Mouse (Mus musculus) adrenal gland, postnatal 25 days (tissue): Measurements from ENCODE around the gene Rtkn2. TPM values are rescaled to one million over a fixed set of nuclear protein-coding genes. Genes with fewer than 3 reads are reported as not detected.

Experiments
- DNase-seq: peaks from one replicate; pipeline ENCODE4 v3.0.0; 2021; ENCODE audit warnings: mixed read lengths
- total RNA-seq: library from RNA; stranded (reverse); gene quantifications from 2 replicates; pipeline ENCODE4 v1.2.3, GENCODE M21; 2021

The Rtkn2 gene
- total RNA-seq, 1 experiment from 2014 or later, result 0.61 TPM

DNA sequence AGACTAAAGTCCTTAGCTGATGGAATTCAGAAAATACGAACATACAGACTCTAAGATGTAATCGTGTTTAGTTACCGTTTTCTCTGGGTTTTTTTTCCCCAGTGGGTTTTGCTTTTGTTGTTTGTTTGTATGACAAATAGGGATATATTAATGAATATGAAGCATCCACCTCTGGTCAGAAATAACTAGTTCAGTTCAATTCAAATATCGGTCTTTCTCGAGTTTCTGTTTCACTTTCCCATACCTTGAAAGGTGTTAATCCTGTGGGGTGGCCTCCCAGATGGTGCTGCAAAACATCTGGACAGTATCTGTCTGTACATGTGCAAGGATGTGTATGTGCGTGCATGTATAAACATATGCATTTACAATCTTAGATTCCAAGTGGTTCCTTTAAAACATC is 61.0 kb downstream of the Rtkn2 start:
- no peak for DNase-seq

DNA sequence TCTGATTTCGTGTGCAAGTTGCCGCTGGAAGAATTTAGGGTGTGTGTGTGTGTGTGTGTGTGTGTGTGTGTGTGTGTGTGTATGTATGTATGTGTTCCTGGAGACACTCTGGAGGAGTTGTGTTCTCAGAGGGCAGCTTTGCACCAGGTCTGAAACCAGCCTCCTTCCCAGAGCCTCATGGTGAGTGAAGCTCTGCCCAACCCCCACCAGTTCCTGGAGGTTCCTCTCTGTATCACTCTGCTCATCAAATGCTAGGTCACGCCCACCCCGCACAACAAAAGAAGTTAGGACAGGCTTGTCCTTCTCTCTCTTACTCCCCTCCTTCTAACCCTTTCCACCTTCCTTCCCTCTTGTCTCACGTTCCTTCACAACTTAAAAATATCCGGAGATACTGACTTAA is 64.6 kb downstream of the Rtkn2 start:
- no peak for DNase-seq

DNA sequence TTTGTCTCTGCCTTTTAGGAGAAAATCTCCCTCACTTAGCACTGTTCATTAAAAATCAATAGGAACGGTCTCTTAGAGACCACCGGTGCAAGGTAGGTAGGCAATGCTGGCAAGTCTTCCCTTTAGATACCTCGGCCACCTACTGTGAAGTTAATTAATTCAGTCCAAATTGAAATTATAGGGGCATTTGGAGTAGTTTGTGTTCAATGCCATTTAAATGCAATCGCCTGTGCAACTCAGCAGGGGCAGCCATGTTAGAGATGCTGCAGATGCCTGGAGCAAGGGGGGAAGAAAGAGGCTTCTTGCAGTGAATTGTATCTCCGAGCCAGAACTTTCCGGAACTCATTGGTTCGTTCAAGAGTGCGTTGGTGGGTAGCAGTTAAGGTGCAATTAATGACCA is 65.5 kb downstream of the Rtkn2 start:
- DNase-seq, result no peak

DNA sequence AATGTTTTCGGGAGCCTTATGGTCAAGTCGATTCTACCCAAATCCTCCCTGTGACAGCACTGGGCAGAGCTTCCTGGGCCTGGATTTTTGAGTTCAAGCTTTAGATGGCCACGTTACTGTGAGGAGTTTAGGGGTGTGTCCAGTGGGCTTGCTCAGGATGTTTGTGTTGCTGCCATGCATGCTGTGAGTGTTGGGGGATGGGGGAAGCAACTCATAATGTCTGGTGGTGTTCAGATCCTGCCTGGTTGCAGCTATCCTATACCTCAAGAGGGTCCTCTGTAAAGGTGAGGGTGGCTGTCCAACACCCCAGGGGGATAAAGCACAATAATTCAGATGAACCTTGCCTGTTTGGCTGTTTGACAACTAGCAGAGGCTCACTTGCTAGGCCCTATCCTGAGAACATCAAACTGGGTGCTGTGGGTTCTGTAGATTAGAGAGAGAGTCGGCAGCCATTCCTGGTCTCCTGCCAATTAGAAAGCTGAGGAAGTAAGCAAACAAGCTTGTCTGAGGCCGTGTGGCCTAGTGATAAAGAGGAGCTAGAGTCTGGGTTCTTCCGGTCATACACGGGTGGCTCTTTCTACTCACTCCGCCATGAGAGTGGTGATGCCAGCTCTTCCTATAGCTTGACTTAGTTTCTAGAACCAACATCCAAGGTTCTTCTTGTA is 69.4 kb downstream of the Rtkn2 start:
- DNase-seq, result no peak

DNA sequence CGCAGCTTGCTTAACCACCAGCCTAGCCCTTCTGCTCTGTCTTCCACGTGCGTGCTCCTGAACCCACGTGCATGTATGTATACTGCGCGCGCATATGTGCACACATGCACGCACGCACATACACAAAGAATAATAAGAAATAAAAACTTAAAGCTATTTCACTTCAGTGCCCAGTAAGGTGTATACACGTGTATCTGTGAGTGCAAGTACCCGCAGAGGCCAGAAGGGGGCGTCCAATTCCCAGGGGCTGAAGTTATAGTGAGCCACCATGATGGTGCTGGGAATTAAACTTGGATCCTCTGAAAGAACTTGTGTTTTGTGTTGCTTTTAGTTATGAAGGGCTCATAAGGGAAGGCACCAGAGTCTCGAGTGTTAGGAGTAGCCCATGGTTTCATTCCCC is 71.5 kb downstream of the Rtkn2 start:
- no peak for DNase-seq

DNA sequence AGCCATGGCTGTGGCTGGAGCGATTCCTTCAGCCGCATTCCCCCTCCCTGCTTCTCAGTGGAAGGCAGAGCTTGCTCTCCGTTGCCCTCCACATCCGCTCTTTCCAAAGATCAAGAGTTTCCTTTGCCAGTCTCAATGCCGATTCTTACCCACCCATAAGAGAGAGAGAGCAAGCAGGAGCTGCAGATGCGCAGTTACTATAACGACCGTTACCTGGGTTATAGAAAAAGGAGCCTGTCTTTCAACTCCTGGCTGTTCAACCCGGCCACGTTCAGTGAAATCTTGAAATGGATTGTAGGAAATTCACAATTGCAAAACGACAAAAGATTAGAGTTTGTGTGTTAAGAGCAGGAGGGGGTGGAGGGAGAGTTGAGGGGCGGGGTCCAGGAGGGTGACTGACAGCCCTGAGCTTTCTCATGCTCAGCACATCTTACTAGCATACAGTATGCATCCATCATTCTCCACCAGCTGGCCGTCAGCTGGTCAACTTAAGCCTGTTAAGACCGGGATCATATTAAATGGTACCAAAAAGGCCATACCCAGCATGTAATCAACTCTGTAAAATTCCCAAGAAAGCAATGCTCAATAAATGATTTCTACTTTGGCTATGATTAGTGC is 72.1 kb downstream of the Rtkn2 start:
- DNase-seq, result no peak

DNA sequence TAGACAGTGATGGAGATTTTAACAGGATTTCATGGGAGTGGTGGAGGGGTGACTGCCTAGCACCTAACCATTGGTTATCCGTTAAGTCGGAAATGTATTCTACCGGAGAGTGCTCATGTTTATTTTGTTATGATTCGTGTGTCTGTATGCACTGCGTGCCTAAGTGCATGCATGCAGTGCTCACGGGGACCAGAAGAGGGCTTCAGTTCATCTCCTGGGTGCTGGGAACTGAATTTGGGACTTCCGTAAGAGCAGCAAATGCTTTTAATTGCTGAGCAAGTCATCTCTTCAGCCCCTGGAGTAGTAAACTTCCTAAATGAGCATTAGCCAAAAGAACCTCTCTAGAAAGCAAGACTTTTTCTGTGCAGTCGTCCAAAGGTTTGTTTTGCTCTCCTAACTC is 72.9 kb downstream of the Rtkn2 start:
- no peak for DNase-seq

DNA sequence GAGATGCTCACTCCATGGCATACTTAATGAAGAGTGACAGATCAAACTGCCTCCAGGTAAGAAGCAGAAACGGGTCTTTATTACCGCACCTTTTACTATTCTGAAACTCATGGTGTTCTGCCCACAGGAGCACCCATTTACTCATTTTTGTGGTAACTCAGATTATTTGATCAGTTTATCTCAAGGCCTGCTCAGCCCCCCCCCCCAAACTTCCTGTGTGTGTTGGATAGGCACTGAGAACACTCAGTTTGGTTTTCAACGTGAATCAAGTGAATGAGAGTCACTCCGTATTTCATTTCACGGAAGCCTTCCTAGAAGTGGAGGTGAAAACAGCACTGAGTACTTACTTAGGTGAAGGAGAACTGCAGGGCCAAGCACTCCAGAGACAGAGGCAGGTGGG is 74.8 kb downstream of the Rtkn2 start:
- DNase-seq, result no peak

DNA sequence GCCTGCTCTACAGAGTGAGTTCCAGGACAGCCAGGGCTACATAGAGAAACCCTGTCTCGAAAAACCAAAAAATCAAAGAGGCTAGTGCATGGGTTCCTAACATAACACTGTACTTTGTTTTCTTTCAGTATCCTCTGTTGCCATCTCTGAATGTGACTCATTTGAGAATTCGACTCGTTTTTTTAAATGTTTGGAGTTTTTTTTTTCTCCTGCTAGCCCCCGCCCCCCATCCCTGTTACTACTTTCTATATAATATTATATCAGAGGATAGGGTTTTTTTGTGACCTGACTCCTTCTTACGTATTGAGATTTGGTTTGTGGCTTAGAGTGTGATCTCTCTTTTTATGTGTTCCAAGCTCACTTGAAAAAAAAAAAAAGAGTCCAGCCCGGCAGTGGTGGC is 75.3 kb downstream of the Rtkn2 start:
- DNase-seq, result no peak

DNA sequence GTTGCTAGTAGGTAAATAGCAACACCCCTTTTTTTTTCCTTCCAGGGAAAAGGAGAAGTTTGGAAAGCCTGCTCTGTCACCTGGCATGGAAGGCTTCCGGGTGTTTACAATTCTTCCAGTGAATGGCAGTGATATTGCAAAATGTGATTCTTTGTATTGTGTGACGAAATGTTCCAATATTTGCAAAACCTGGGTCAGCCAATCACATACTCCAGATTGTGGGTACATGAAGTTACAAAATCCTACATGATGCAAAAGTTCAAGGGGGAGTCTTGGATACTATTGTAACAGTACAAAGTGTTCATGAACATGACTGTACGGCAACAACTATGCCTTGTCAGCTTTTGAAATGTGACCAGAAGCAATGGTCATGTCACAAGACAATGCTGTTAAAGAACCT is 78.5 kb downstream of the Rtkn2 start:
- no peak for DNase-seq

DNA sequence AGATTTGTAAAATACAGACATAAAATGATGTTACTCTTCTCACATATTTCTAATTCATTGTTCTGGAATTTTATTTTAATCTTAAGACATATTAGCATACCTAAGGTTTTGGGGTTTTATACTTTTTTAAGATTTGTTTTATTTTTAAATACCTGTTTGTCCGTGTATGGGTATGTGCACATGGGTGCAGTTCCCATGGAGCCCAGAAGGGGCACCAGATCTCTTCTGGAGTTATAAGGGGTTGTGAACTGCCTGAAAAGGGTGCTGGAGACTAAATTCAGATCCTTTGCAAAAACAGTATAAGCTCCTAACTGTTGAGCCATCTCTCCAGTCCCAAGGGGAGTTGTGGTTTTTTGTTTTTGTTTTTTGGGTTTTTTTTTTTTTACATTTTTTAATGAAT is 79.0 kb downstream of the Rtkn2 start:
- DNase-seq, result no peak

DNA sequence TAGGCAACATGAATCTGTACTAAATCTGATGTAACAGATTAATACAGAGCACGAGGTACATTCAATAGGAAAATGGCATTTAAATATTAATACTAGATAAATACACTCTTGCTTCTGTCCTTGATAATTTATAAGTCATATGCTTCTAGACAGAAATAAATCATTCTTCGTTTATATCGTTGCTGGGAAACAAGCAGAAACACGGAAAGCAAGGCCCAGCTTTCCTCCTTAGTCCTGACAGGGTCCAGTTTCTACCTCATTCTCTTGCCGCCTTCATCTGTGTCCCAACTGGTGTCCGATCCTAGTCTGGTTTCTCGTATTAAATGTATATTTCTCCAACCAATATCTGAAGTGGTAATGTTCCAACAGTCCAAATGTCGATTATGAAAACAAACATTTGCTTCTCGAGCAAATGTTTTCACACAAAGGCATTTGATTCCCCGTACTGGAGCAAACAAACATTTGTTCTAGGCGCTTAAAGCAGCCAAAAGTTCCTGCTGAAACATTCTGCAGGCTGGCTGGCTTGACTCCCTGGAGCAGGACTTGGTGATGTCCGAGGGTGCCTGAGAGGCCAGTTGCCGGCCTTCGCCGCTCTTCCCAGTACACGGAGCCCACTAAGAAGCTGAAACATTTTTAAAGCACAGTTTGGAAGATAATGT is 81.3 kb downstream of the Rtkn2 start:
- no peak for DNase-seq

DNA sequence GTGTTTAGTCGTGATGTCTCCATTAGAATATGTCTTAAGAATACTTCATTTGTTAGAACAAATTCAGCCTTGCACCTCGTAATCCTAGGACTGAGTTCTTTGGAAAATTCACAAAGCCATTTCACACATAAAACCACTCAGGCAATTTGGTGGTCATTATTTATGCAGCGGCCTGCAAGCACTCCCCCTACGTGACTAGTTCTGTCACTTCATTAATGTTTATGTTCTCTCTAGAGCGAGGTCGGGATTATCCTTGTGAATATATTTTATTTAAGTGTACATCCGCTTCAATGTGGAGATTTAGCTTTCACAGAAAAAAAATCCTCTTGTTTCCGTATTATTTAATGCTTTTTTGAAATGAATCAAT is 81.9 kb downstream of the Rtkn2 start:
- DNase-seq, result no peak

DNA sequence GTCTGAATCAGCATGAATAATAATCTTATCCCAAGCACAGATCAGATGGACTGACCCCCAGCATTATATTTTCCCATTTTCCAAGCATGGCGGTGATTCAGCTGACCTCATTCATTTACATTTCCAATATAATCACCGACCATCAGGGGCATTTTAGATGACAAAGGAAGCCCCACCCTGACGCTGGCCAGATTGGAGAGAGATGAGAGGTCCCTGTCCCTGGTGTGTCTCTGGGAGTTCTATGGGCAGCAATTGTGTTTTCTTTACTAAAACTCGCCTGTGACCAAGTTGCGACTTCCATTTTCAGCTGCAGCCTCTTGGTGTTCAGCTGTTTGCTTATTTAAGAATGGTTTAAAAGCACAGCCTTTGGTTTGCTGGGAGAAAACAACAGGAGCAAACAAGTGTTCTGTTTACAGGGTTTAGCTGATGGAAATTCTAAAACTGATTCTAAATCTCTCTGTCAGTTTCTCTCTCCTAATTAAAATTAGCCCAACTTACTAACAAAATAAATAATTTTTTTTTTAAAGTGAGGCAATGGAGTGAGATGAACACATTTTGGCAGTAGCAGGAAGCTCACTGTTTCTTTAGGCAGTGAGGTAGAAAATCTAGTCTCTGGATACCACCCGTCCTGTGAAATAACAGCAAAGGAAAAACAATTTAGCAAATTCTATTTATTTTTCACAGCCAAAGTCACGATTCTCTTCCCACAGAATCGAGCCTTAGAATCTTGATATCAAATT is 84.6 kb downstream of the Rtkn2 start:
- DNase-seq, result no peak

DNA sequence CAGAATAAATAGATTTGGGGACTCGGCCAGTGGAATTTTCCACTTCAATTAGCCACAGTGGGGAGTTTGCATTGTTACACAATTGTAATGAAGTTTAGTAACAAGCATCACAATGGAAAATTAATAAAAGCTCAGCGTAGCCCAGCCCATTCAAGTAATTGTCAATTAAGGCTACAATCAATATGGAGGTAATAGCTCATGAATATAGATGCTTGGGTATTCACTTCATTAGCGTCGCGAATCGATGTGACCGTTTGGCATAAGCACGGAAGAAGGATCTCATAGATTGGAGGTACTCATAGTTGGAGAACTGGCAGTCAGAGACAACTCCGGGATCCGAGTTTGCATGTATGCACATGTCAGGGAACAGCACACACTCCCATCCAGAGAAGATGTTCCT is 85.2 kb downstream of the Rtkn2 start:
- DNase-seq, result no peak

DNA sequence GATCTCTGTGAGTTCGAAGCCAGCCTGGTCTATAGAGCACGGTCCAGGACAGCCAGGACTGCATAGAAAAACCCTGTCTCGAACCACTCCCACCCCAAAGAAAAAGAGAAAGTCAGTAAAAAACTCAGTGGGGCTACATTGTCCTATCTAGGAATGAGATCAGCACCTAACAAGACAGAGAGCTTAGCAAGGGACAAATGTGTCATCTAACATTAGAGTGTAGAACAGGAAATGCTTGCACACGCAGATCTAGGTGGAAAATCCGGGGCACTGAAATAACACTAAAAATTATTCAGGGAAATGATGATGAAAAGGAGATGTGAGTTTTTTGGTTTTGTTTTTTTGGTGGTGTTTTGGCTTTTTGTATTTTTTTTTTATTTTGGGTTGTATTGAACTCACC is 86.8 kb downstream of the Rtkn2 start:
- no peak for DNase-seq

DNA sequence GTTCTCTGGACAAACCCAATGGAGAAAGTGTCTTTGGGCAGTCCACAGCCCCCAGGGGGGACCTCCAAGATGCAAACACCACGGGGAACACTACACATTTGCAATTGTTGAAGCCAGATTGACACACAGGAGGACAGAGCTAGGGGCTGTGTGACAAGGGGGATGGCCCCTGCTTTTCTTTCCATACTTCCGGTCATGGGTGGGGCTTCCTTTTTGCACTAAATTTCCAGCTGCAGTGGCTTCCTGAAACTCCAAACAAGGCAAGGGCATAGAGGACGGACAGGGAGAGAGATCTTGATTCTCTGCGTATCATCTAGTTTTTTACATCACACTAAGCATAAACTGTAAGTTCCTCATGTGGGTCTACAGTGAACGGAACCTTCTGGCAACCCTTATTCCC is 88.6 kb downstream of the Rtkn2 start:
- no peak for DNase-seq

DNA sequence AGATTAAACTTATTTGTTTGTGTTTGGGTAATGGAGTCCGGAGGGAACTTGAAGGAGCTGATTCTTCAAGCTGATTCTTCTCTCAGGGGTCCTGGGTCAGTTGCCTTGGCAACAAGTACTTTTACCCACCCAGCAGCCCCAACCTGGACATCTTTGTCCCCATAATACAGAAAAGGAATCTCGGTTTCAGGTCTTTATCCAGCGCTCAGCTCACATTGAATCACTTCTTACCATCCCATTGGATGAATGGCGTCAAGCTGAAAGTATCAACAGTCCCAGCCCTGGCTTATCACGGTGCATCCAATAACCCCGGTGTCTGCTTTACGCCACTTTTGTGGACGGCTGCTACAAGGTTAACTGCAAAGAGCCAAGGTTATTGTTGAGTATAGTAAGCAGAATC is 89.1 kb downstream of the Rtkn2 start:
- no peak for DNase-seq

DNA sequence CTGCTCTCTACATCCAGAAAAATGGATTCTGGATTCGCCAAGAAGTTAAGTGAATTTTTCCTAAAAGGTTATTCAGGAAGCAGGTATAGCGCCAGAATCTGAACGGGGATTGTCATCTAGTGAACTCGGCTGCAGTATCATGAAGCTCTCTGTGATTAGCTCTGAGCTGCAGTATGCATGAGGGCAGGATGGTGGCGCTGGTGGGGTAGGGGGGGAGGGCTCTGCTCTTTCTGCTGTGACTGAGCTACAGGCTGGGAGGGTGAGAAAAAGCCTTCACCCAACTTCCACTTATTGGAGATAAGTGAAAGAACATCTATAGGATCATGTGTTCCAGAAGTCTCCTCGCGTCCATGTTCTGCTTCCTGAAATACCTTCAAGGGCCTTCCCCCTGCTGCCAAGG is 91.7 kb downstream of the Rtkn2 start:
- DNase-seq, result no peak

DNA sequence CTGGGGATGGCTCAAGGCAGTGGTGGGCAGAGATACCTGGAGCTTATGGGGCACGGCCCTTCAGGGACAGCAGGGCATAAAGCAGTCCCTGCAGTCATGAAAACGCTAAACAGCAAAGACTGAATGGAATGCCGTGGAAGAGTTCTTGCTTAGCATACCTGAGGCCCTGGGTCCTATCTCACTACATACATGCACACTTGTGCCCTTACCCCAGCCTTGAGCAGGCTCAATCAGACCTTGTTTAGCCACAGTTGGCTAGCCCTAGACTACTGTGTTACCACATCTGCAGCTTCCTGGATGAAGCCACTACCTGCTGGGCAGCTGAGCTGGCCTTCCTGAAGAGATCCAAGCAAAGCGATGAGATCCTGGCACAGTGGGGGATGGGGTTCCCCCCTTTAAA is 93.3 kb downstream of the Rtkn2 start:
- DNase-seq, result no peak

DNA sequence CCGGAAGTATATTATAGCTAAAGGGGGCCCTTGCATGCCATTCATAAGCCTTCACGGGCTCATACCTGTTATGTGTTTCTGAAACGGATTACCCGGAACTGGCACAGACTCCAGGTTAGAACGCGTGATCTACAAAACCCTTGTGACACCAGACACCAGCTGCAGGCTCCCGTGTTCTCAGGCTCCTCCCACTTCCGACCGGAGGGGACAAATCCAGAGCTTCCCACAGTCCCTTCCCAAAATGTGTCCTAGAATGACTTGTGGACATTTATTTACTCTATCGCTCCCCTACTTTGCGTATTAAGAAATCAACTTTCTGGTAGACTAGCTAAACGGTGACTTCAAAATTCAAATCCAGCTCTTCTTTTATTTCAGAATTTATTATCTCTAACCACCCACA is 94.9 kb downstream of the Rtkn2 start:
- no peak for DNase-seq

DNA sequence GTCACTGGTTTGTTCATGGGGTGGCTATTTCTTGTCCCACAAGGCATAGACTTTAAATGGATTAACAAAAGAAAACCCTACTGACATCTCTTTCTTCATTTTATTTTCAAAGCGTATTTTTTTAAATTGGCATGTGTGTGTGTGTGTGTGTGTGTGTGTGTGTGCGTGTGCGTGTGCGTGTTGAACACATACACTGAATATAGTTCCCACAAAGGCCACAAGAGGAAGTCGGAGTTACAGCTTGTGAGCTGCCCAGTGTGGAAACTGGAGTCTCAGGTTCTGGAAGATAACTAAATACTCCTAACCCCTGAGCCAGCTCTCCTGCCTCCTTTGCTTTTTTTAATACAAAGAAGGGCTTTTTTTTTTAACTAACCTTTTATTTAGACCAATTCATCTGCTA is 95.8 kb downstream of the Rtkn2 start:
- no peak for DNase-seq

DNA sequence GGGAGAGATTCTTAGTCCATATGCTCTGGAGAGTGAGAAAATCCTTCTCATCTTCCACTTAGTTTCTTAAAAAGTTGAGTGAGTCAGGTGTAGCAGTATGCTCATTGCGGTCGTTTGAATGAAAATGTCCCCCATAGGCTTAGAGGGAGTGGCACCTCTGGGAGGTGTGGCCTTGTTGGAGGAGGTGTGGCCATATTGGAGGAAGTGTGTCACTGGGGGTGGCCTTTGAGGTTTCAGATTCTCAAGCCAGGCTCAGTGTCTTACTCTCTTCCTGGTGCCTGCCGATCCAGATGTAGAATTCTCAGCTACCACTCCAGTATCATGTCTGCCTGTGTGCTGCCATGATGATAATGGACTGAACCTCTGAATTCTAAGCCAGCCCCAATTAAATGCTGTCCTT is 99.3 kb downstream of the Rtkn2 start:
- DNase-seq, result no peak
